Mouse (Mus musculus) limb, embryonic 14.5 days (tissue): Measurements from ENCODE around the gene Gdpd3. TPM values are rescaled to one million over a fixed set of nuclear protein-coding genes. Genes with fewer than 3 reads are reported as not detected.

Experiments used
- ATAC-seq: fragments of 200-750 bp; cut with Nextera tagmentation; 2 replicates; pipeline ENCODE4 v1.8.0; 2017; ENCODE audit warnings: low read depth, moderate number of reproducible peaks, moderate TSS enrichment; ENCODE audit not compliant: low FRiP score
- DNase-seq: peaks from one replicate; pipeline ENCODE4 v3.0.0-alpha.2; 2015; ENCODE audit warnings: low spot score
- H3K27ac ChIP-seq: fragments of 300-500 bp; sonication (generic); replicated peaks from 2 replicates; pipeline ENCODE4 v1.5.1; 2014; ENCODE audit warnings: low read depth, mild to moderate bottlenecking, low read length, moderate library complexity, mixed read lengths
- H3K27me3 ChIP-seq: fragments of 300-500 bp; sonication (generic); 2 replicates; pipeline ENCODE4 v1.6.1; 2014; ENCODE audit warnings: low read length, mixed read lengths; ENCODE audit not compliant: control insufficient read depth, insufficient read depth
- H3K36me3 ChIP-seq: fragments of 300-500 bp; sonication (generic); 2 replicates; pipeline ENCODE4 v1.6.1; 2014; ENCODE audit warnings: mild to moderate bottlenecking, low read length, moderate library complexity, mixed read lengths; ENCODE audit not compliant: control insufficient read depth, insufficient read depth
- H3K4me1 ChIP-seq: fragments of 300-500 bp; sonication (generic); 2 replicates; pipeline ENCODE4 v1.6.1; 2014; ENCODE audit warnings: antibody characterized with exemption, low read length, mixed read lengths; ENCODE audit not compliant: control insufficient read depth, insufficient read depth
- H3K4me2 ChIP-seq: fragments of 300-500 bp; sonication (generic); replicated peaks from 2 replicates; pipeline ENCODE4 v1.6.1; 2014; ENCODE audit warnings: low read depth, mild to moderate bottlenecking, low read length, moderate library complexity; ENCODE audit not compliant: severe bottlenecking
- H3K4me3 ChIP-seq: fragments of 300-500 bp; sonication (generic); replicated peaks from 2 replicates; pipeline ENCODE4 v1.5.1; 2014; ENCODE audit warnings: low read length
- H3K9ac ChIP-seq: fragments of 300-500 bp; sonication (generic); 2 replicates; pipeline ENCODE4 v1.6.1; 2014; ENCODE audit warnings: mild to moderate bottlenecking, low read depth, low read length, moderate library complexity; ENCODE audit not compliant: severe bottlenecking
- H3K9me3 ChIP-seq: fragments of 300-500 bp; sonication (generic); 2 replicates; pipeline ENCODE4 v1.6.1; 2016; ENCODE audit warnings: low read length; ENCODE audit not compliant: control insufficient read depth
- POLR2A ChIP-seq: fragments of 200-500 bp; IDR thresholded peaks from 2 replicates; pipeline ENCODE4 v1.8.0; 2012; ENCODE audit warnings: inconsistent platforms, mild to moderate bottlenecking, moderate library complexity, borderline replicate concordance; ENCODE audit not compliant: insufficient read depth, insufficient read length; ENCODE audit errors: extremely low read depth
- WGBS: fragments of 180-500 bp; shearing (Covaris S2); extraction: QIAGEN DNeasy Blood & Tissue Kit; methylation state at CpG from one replicate; pipeline ENCODE4 v1.1.7; 2014; 5-methylcytosine and 5-hydroxymethylcytosine counted together
- polyA plus RNA-seq, 2 experiments: library from polyadenylated mRNA; depleted of rRNA in 1 of 2; stranded (reverse) in 1 of 2; unstranded in 1 of 2; fragments of >200 nt; fragmentation: Nextera tagmentation in 1 of 2; extraction: Ambion mirVana in 1 of 2; gene quantifications; 2 replicates each; pipeline versions ENCODE4 v1.2.1 to v1.2.3; 2012 to 2014

Gene Gdpd3
- polyA plus RNA-seq, 2 experiments, result 3.2 to 13.6 TPM

GRCm38 (mm10) chr7:126736122-126736521, 30.0 kb upstream of the Gdpd3 start:
- no peak overlapping the region for H3K9ac ChIP-seq
- H3K9me3 ChIP-seq, result no peaks in the 10 kb centered on the region
- WGBS, result 83% methylated on average over 8 of the region's 8 CpGs
- H3K4me2 ChIP-seq, result no peak overlapping the region
- no peaks in the 10 kb centered on the region for H3K36me3 ChIP-seq
- H3K27me3 ChIP-seq, result no peaks in the 10 kb centered on the region
- H3K27ac ChIP-seq, result no peak overlapping the region
- ATAC-seq, result no peak
- H3K4me1 ChIP-seq, result no peaks in the 10 kb centered on the region
- no peak for TF ChIP-seq POLR2A
- DNase-seq, result no peak
- no peak overlapping the region for H3K4me3 ChIP-seq

- no peaks in the 10 kb centered on the region for H3K4me1 ChIP-seq
- no peaks in the 10 kb centered on the region for H3K36me3 ChIP-seq
- H3K27ac ChIP-seq, result no peak overlapping the region
- no peak for TF ChIP-seq POLR2A
- H3K9me3 ChIP-seq, result no peaks in the 10 kb centered on the region
- no peak overlapping the region for H3K4me3 ChIP-seq
- no peaks in the 10 kb centered on the region for H3K27me3 ChIP-seq
- H3K4me2 ChIP-seq, result no peak overlapping the region
- no peak for DNase-seq
- WGBS, result 86% methylated on average over 17 of the region's 17 CpGs
- H3K9ac ChIP-seq, result no peak overlapping the region
- ATAC-seq, result no peak
Observed at GRCm38 (mm10) chr7:126739551-126739950, 26.6 kb upstream of the Gdpd3 start.

GRCm38 (mm10) chr7:126740132-126740735, 25.9 kb upstream of the Gdpd3 start:
- H3K9me3 ChIP-seq, result no peaks in the 10 kb centered on the region
- no peak for ATAC-seq
- H3K4me1 ChIP-seq, result no peaks in the 10 kb centered on the region
- DNase-seq, result no peak
- no peak overlapping the region for H3K27ac ChIP-seq
- no peak for TF ChIP-seq POLR2A
- H3K4me3 ChIP-seq, result no peak overlapping the region
- H3K9ac ChIP-seq, result no peak overlapping the region
- WGBS, result 80% methylated on average over 13 of the region's 13 CpGs
- no peak overlapping the region for H3K4me2 ChIP-seq
- H3K36me3 ChIP-seq, result no peaks in the 10 kb centered on the region
- H3K27me3 ChIP-seq, result no peaks in the 10 kb centered on the region

- TF ChIP-seq POLR2A, result no peak
- ATAC-seq (no peak), DNase-seq (no peak)
- Histone ChIP-seq H3K4me3 (no peak overlapping the region), H3K4me1 (no peaks in the 10 kb centered on the region), H3K27me3 (no peaks in the 10 kb centered on the region), H3K9ac (no peak overlapping the region), H3K9me3 (no peaks in the 10 kb centered on the region), H3K36me3 (no peaks in the 10 kb centered on the region), H3K27ac (no peak overlapping the region), H3K4me2 (no peak overlapping the region)
- 60% methylated on average over 5 of the region's 5 CpGs for WGBS
Observed at GRCm38 (mm10) chr7:126740977-126741376, 25.2 kb upstream of the Gdpd3 start.

DNA sequence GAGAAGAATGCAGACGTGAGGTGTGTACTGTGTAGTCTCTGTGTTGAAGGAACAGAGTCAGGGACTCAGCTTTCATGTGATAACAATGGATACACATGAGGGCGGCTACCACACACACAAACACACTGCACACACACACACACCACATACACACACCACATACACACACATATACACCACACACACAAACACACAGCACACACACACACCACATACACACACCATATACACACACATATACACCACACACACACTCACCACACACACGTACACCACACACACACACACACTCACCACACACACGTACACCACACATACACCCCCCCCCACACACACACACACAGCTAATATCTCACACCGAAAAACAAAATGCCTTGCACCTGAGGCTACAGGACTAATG, 24.7 kb upstream of the Gdpd3 start:
- WGBS, result 87% methylated on average over 5 of the region's 5 CpGs
- no peak overlapping the region for H3K9ac ChIP-seq
- no peaks in the 10 kb centered on the region for H3K36me3 ChIP-seq
- no peak for DNase-seq
- no peaks in the 10 kb centered on the region for H3K4me1 ChIP-seq
- H3K4me2 ChIP-seq, result no peak overlapping the region
- H3K9me3 ChIP-seq, result no peaks in the 10 kb centered on the region
- H3K27ac ChIP-seq, result no peak overlapping the region
- H3K27me3 ChIP-seq, result no peaks in the 10 kb centered on the region
- TF ChIP-seq POLR2A, result no peak
- no peak for ATAC-seq
- no peak overlapping the region for H3K4me3 ChIP-seq
